ENCODE assay signal across 11 mouse cellular contexts in the genomic region with DNA sequence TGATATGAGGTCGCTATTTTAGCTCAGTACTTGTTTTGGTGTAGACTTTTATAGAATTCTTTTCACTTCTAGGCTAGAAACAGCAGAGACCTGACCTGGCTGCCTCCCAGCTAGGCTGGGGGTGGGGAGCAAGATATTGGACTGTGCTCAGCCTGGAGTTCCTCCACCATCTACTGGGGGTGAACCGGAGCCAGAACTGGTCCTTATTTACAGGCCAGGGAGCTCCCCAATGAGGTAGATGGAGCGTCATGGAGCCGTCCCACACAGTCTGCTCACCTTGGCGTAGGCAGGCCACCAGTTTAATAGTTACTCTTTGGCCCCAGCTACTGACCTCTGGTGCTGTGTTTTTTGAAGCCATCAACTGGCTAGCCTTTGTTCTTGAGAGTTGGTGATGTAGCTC. TPM values are rescaled to one million over a fixed set of nuclear protein-coding genes. Genes with fewer than 3 reads are reported as not detected.
DNase-seq lines count a peak whose midpoint lies in the region; ATAC-seq and TF ChIP-seq lines count a peak whose summit lies in the region.
"Had no signal": no experiment of that assay in that cellular context is flagged by ENCODE, and none has a peak within 500 bp of the region (broad histone marks: within the 10 kb centered on the region; RNA-seq: fewer than 3 reads in every experiment).

No protein-coding gene starts in this region.

- peaks cover 5% of the 10 kb centered on the region; the same call in 1 of the 2 replicates for H3K36me3 ChIP-seq in heart, adult 2 months (ENCODE audit: control insufficient read depth, insufficient read depth, low read length)
- no peaks in the 10 kb centered on the region for H3K36me3 ChIP-seq in liver, embryonic 14.5 days (replicated peaks; ENCODE audit: control insufficient read depth, insufficient read depth, low read depth)

- no peak overlapping the region for H3K9ac ChIP-seq in heart, adult 2 months (ENCODE audit: low read depth, low read length)
- no peak overlapping the region for H3K9ac ChIP-seq in liver, embryonic 14.5 days (replicated peaks)

- no peak for TF ChIP-seq POLR2A in heart, adult 2 months (IDR thresholded peaks at IDR 0.05; ENCODE audit: insufficient read depth, low read depth, low read length)

- no peaks in the 10 kb centered on the region for H3K79me2 ChIP-seq in heart, adult 2 months (replicated peaks; ENCODE audit: control insufficient read depth, insufficient read depth, low read length)

- TF ChIP-seq CTCF in heart, adult 2 months (IDR thresholded peaks at IDR 0.05), result no peak
- no peak for TF ChIP-seq CTCF in liver, embryonic 14.5 days (IDR thresholded peaks at IDR 0.05; ENCODE audit: low read depth)

- H3K27ac ChIP-seq in heart, adult 2 months, result peak overlapping the region; percentile 43
- H3K27ac ChIP-seq in liver, embryonic 14.5 days, result no peak overlapping the region

- peaks cover 8% of the 10 kb centered on the region for H3K4me1 ChIP-seq in heart, adult 2 months (ENCODE audit: control insufficient read depth, insufficient read depth, low read length)
- H3K4me1 ChIP-seq in liver, embryonic 14.5 days (replicated peaks; ENCODE audit: control insufficient read depth in 2 of 2, insufficient read depth in 2 of 2, low read length in 1 of 2), result peaks cover 26 to 29% of the 10 kb centered on the region in 2 experiments

- ATAC-seq in liver, embryonic 14.5 days (ENCODE audit: insufficient read depth), result peak; percentile 5; the same call in 1 of the 2 replicates
- ATAC-seq in erythroblast, adult 5-6 weeks (replicated peaks; ENCODE audit: low FRiP score, poor library complexity, severe bottlenecking), result no peak
- ATAC-seq: inflammation-experienced regulatory T-cells, adult 6 months had no signal

- 39% methylated on average over 5 of the region's 5 CpGs for WGBS in heart, adult 2 months
- 68% methylated on average over 5 of the region's 5 CpGs for WGBS in liver, embryonic 14.5 days (ENCODE audit: insufficient replicate concordance)

- peak; percentile 12 for DNase-seq in left cerebral cortex, postnatal 4 days
- no peak for DNase-seq in left cerebral cortex, adult 11 months (ENCODE audit: low spot score)
- DNase-seq in heart, adult 2 months, result peak; percentile 44 to 53
- peak; percentile 51 for DNase-seq in heart, postnatal 4 days
- no peak for DNase-seq in liver, embryonic 14.5 days (ENCODE audit: low read depth in 3 of 3, low spot score in 3 of 3)
- no peak for DNase-seq in frontal cortex, postnatal 25 days (ENCODE audit: low spot score in 2 of 2)
- DNase-seq: lung, adult 18-20 months; right cerebral cortex, adult 18-20 months; thymus, adult 2 months had no signal

- no peak overlapping the region for H3K4me3 ChIP-seq in heart, adult 2 months
- H3K4me3 ChIP-seq in liver, embryonic 14.5 days (ENCODE audit: insufficient read depth in 1 of 2, low read depth in 2 of 2, low read length in 2 of 2), result no peak overlapping the region

- no peaks in the 10 kb centered on the region for H3K27me3 ChIP-seq in heart, adult 2 months (ENCODE audit: control insufficient read depth, insufficient read depth, low read length)
- H3K27me3 ChIP-seq in liver, embryonic 14.5 days (ENCODE audit: control insufficient read depth, insufficient read depth, low read length), result no peaks in the 10 kb centered on the region

- intact Hi-C loops in left cerebral cortex, postnatal 4 days (cut with DNase I), result no loop called here
- intact Hi-C loops in heart, adult 2 months (cut with DNase I), result no loop called here

- no peak for TF ChIP-seq EP300 in heart, adult 2 months (IDR thresholded peaks at IDR 0.05; ENCODE audit: insufficient read depth, low read depth, low read length)
- TF ChIP-seq EP300 in liver, embryonic 14.5 days (IDR thresholded peaks at IDR 0.05; ENCODE audit: low read depth), result no peak

- H3K9me3 ChIP-seq in liver, embryonic 14.5 days (ENCODE audit: control insufficient read depth, low read length), result no peaks in the 10 kb centered on the region

- no peak overlapping the region for H3K4me2 ChIP-seq in liver, embryonic 14.5 days (ENCODE audit: low read depth)

RNA-seq across cellular contexts. Expression of gene Fgd6, which starts 32.9 kb away (rescaled TPM):
- 1 to 10 TPM; 5.5 to 5.8 TPM for total RNA-seq in left cerebral cortex, postnatal 4 days (2021)
- 1 to 10 TPM; 4.9 to 5.8 TPM for total RNA-seq in heart, adult 2 months (2021)
- polyA plus RNA-seq in heart, adult 2 months (2012; rRNA removed), result 1.9 and 3.9 TPM in 2 replicates
- 1 to 10 TPM; 5.5 to 6.1 TPM for total RNA-seq in heart, postnatal 4 days (2021)
- 2.5 and 2.9 TPM in 2 replicates for polyA plus RNA-seq in liver, embryonic 14.5 days (2012; rRNA removed)
- 2.4 and 2.9 TPM in 2 replicates for polyA plus RNA-seq in liver, embryonic 14.5 days (2014; fragmentation: Nextera tagmentation; extraction: Ambion mirVana)
- 7.5 and 9.2 TPM in 2 replicates for total RNA-seq in erythroblast, adult 5-6 weeks (2015; ENCODE audit: low replicate concordance)
- total RNA-seq in erythroblast, adult 5-6 weeks (2017; ENCODE audit: low replicate concordance), result 8.8 and 9.1 TPM in 2 replicates

RNA-seq across cellular contexts. Expression of gene Vezt, which starts 33.1 kb away (rescaled TPM):
- 100 to 1,000 TPM in 1 of 2 experiments, 10 to 100 TPM in 1; 96.2 to 106 TPM for total RNA-seq in left cerebral cortex, postnatal 4 days (2021)
- 10 to 100 TPM; 38.8 to 45.4 TPM for total RNA-seq in heart, adult 2 months (2021)
- polyA plus RNA-seq in heart, adult 2 months (2012; rRNA removed), result 17.4 and 27.9 TPM in 2 replicates
- total RNA-seq in heart, postnatal 4 days (2021), result 10 to 100 TPM; 45.3 to 46.4 TPM
- polyA plus RNA-seq in liver, embryonic 14.5 days (2012; rRNA removed), result 4.9 and 6.6 TPM in 2 replicates
- polyA plus RNA-seq in liver, embryonic 14.5 days (2014; fragmentation: Nextera tagmentation; extraction: Ambion mirVana), result 12.7 and 14.6 TPM in 2 replicates
- 12.3 and 25.6 TPM in 2 replicates for total RNA-seq in erythroblast, adult 5-6 weeks (2015; ENCODE audit: low replicate concordance)
- 19.5 and 20.9 TPM in 2 replicates for total RNA-seq in erythroblast, adult 5-6 weeks (2017; ENCODE audit: low replicate concordance)

Comparison
In these comparisons a context has a peak if more than half of its experiments do, and no peak if none do; other contexts are left out.
1. DNase-seq: peak in left cerebral cortex, postnatal 4 days (single experiment), heart, adult 2 months (2 of 2) and heart, postnatal 4 days (single experiment); none in left cerebral cortex, adult 11 months (single experiment), liver, embryonic 14.5 days (0 of 3) and frontal cortex, postnatal 25 days (0 of 2).